In genomic region chr13:102533784-102534183, GRCm38 (mm10) we compare ENCODE assay signal across 8 mouse cellular contexts.
A peak's percentile ranks its signal among the peaks of the same experiment; 100 is the strongest.
DNase-seq lines count a peak whose midpoint lies in the region; ATAC-seq and TF ChIP-seq lines count a peak whose summit lies in the region.

No protein-coding gene starts in this region.

- no peaks in the 10 kb centered on the region for H3K9me3 ChIP-seq in neural tube, embryonic 11.5 days (ENCODE audit: control insufficient read depth, low read length)
- no peaks in the 10 kb centered on the region for H3K9me3 ChIP-seq in neural tube, embryonic 15.5 days (replicated peaks)
- no peaks in the 10 kb centered on the region for H3K9me3 ChIP-seq in midbrain, embryonic 12.5 days

- no peaks in the 10 kb centered on the region for H3K27me3 ChIP-seq in neural tube, embryonic 11.5 days (ENCODE audit: control insufficient read depth, insufficient read depth, low read length)
- no peaks in the 10 kb centered on the region for H3K27me3 ChIP-seq in neural tube, embryonic 15.5 days (replicated peaks)
- 0 out of 2 replicates have a peak, but pooled peaks cover 7% of the 10 kb centered on the region for H3K27me3 ChIP-seq in midbrain, embryonic 12.5 days

- WGBS in neural tube, embryonic 11.5 days = 12% methylated on average over 4 of the region's 4 CpGs
- 9% methylated on average over 4 of the region's 4 CpGs for WGBS in neural tube, embryonic 15.5 days
- WGBS in midbrain, embryonic 12.5 days = 15% methylated on average over 4 of the region's 4 CpGs

- TF ChIP-seq CTCF in layer of hippocampus, adult 2 months (conservative IDR thresholded peaks at IDR 0.05) = peak; percentile 43

- no peak overlapping the region for H3K9ac ChIP-seq in neural tube, embryonic 11.5 days (ENCODE audit: low read length)
- no peak overlapping the region for H3K9ac ChIP-seq in neural tube, embryonic 15.5 days (replicated peaks)
- H3K9ac ChIP-seq in midbrain, embryonic 12.5 days (replicated peaks) = no peak overlapping the region

- no peak overlapping the region for H3K4me3 ChIP-seq in neural tube, embryonic 11.5 days (ENCODE audit: low read depth, low read length)
- H3K4me3 ChIP-seq in neural tube, embryonic 15.5 days (replicated peaks) = no peak overlapping the region
- H3K4me3 ChIP-seq in layer of hippocampus, adult 2 months = no peak overlapping the region
- H3K4me3 ChIP-seq in midbrain, embryonic 12.5 days = no peak overlapping the region

- no peak overlapping the region for H3K27ac ChIP-seq in neural tube, embryonic 11.5 days (ENCODE audit: low read depth, low read length)
- no peak overlapping the region for H3K27ac ChIP-seq in neural tube, embryonic 15.5 days (replicated peaks)
- H3K27ac ChIP-seq in layer of hippocampus, adult 2 months = no peak overlapping the region
- no peak overlapping the region for H3K27ac ChIP-seq in midbrain, embryonic 12.5 days (replicated peaks)

- no peak overlapping the region for H3K4me2 ChIP-seq in neural tube, embryonic 11.5 days (ENCODE audit: low read depth)
- H3K4me2 ChIP-seq in neural tube, embryonic 15.5 days = no peak overlapping the region
- no peak overlapping the region for H3K4me2 ChIP-seq in midbrain, embryonic 12.5 days (replicated peaks)

- ATAC-seq in neural tube, embryonic 11.5 days (ENCODE audit: insufficient read depth, low FRiP score, low TSS enrichment) = peak; percentile 53; the same call in 1 of the 2 replicates
- no peak; the same call in 1 of the 2 replicates for ATAC-seq in neural tube, embryonic 15.5 days (ENCODE audit: low FRiP score)
- peak; percentile 82 for ATAC-seq in midbrain, embryonic 12.5 days (ENCODE audit: low FRiP score, low read depth)

- peak; percentile 49 for DNase-seq in adrenal gland, postnatal 10 days
- no peak for DNase-seq in adrenal gland, adult 2 months
- DNase-seq in neural tube, embryonic 11.5 days (ENCODE audit: low spot score) = peak; percentile 15
- peak; percentile 57 to 73 for DNase-seq in layer of hippocampus, adult 2 months (ENCODE audit: low spot score in 2 of 2)
- no peak for DNase-seq in testis, postnatal 14 days (ENCODE audit: low spot score)
- DNase-seq in adrenal gland, postnatal 4 days (ENCODE audit: low spot score in 2 of 2) = no peak

- H3K4me1 ChIP-seq in neural tube, embryonic 11.5 days (ENCODE audit: control insufficient read depth, insufficient read depth, low read length) = peaks cover 6% of the 10 kb centered on the region; the same call in 1 of the 2 replicates
- peaks cover 22% of the 10 kb centered on the region for H3K4me1 ChIP-seq in neural tube, embryonic 15.5 days
- H3K4me1 ChIP-seq in midbrain, embryonic 12.5 days = peaks cover 15% of the 10 kb centered on the region

- no peaks in the 10 kb centered on the region for H3K36me3 ChIP-seq in neural tube, embryonic 11.5 days (ENCODE audit: control insufficient read depth, insufficient read depth, low read length)
- H3K36me3 ChIP-seq in neural tube, embryonic 15.5 days = no peaks in the 10 kb centered on the region
- H3K36me3 ChIP-seq in midbrain, embryonic 12.5 days = no peaks in the 10 kb centered on the region

Comparison
In these comparisons a context has a peak if more than half of its experiments do, and no peak if none do; other contexts are left out.
1. DNase-seq: peak in adrenal gland, postnatal 10 days (single experiment), neural tube, embryonic 11.5 days (single experiment) and layer of hippocampus, adult 2 months (2 of 2); none in adrenal gland, adult 2 months (single experiment), testis, postnatal 14 days (single experiment) and adrenal gland, postnatal 4 days (0 of 2).